Mouse (Mus musculus) left cerebral cortex, postnatal 36 days (tissue): ENCODE results near the gene Olfr904. TPM values are rescaled to one million over a fixed set of nuclear protein-coding genes. Genes with fewer than 3 reads are reported as not detected.
"Not testable (repeated sequence)": the region's sequence is repeated elsewhere in the genome, so short reads cannot be mapped to it uniquely, and the experiment has no call there.

ENCODE experiments used
- DNase-seq, 2 experiments: peaks; one replicate each; pipeline ENCODE4 v3.0.0; 2021 to 2022; ENCODE audit warnings: low spot score in 2 of 2, mixed read lengths in 1 of 2
- intact Hi-C: fragments of 180-260 bp; cut with DNase I; formaldehyde crosslinking; loops from one replicate; pipeline ENCODE4 v1.15.1; 2025
- total RNA-seq, 2 experiments: library from RNA; stranded (reverse); gene quantifications; 2 replicates each; pipeline ENCODE4 v1.2.3; 2021

Olfr904 gene
- not detected for total RNA-seq

DNA sequence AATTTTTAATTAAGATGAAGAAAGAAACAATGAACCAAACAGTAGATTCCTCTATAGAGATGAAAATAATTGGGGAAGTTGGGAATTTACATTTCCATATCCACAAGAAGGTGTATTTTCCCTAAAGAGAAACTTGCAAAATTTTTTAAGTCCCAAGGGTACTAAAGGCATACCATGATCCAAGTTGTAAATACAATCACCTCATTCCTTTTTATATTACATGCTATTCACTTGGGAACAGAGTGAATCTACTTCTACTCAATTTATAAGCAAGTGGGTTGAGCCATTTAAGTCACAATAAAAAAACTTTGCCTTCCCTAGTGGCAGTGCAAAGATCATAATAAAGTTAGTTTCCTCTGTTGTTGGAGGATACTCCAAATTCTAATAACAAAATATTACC lies at the start of gene Olfr904:
Olfr904 (plus strand) TSS at position 301 of the 400 bp plus-strand sequence.
- intact Hi-C loops: no loop called here
- no peak for DNase-seq

- intact Hi-C loops, DNase-seq: not testable (repeated sequence)
Observed at GRCm38 (mm10) chr9:38413502-38413901, 49.4 kb upstream of the Olfr904 start.

DNA sequence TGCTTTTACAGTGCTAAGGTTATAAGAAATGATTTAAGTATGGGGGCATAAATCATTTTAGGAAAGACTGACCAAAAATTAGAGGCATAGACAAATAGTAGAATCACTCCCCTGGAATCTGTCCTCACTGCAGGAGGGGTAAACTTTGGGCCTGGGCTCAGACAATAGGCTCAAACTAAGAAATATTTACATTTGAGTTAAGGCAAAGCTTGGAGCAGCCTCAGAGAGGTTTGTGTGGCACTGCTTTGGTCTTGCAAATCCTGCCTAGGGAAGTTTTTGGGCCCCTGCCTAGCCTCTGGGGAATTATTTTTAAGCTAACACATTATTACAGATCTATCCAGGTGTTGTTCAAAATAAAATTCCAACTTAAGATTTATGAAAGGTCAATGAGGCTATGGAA lies 39.1 kb upstream of the Olfr904 start:
- intact Hi-C loops: no loop called here
- DNase-seq: no peak

DNA sequence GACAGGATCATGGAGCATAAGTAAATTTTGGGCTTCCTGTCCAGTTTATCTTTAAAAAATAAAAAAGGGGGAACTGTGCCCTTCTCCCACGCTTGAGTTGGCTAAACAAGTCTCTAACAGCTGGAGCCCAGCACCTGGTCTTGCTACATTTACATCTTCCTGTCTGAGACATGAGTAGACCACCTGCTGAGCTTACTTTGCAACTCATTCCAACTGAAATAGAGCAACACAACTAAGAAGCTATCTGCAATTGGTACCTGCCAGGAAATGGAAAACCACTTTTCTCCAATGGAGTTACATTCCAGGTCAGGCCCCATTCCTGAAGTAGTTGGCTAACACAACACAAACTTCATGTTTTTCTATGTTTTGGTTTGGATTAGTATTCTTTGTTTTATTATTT lies 35.9 kb upstream of the Olfr904 start:
- intact Hi-C loops: no loop called here
- DNase-seq: no peak

GRCm38 (mm10) chr9:38429155-38429554 lies 33.8 kb upstream of the Olfr904 start, which contains the start of gene Olfr901:
TSS of gene Olfr901 (plus strand) at chr9:38429455.
- intact Hi-C loops: no loop called here
- DNase-seq: no peak

DNA sequence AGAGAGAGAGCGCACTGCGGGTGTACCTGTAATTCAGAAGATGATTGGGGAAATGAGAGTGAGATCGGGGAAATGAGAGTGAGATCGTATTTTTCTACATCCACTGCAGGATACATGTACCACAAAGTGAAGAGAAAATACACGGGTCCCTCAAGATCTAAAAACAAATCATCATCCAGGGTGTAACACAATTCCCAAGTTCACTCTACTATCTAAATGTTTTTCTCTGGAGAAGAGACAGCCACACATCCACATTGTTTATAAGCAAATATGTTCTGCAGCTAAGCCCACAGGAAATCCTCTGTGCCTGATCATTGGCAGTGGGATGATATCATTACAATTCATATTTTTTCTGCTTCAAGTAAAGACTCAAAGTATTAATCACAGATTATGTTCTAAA lies 15.6 kb upstream of the Olfr904 start, which contains the start of gene Olfr902:
Olfr902 (plus strand) TSS at position 301 of the 400 bp plus-strand sequence.
- intact Hi-C loops: no loop called here
- no peak for DNase-seq

- intact Hi-C loops: no loop called here
- DNase-seq: no peak
Observed at GRCm38 (mm10) chr9:38470807-38471206, 7.9 kb downstream of the Olfr904 start, which contains the start of gene Olfr905. TSS of gene Olfr905 (plus strand) at chr9:38471107.

DNA sequence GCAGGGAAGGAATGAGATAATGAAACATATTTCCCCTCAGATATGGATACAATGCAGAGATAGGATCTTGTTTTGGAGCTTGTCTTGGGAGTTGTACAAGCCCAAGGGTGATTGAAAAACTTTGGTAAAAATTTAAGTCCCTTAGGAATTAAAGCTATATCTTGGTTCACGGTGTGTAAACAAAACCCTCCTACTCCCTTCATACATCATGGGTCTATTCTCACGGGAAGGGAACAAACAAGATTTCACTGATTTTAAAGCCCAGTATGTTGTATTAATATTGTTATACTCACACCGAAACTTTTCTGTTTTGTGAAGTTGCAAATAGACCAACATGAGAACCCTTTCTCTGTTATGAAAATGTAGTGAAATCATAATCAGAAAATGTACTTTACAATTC lies 23.8 kb downstream of the Olfr904 start, which contains the start of gene Olfr906:
Olfr906 (plus strand) TSS at position 301 of the 400 bp plus-strand sequence.
- DNase-seq: no peak
- intact Hi-C loops: no loop called here

- intact Hi-C loops: no loop called here
- no peak for DNase-seq
Observed at GRCm38 (mm10) chr9:38495501-38495900, 32.6 kb downstream of the Olfr904 start, which contains the start of gene Olfr907. TSS of gene Olfr907 (plus strand) at chr9:38495801.

DNA sequence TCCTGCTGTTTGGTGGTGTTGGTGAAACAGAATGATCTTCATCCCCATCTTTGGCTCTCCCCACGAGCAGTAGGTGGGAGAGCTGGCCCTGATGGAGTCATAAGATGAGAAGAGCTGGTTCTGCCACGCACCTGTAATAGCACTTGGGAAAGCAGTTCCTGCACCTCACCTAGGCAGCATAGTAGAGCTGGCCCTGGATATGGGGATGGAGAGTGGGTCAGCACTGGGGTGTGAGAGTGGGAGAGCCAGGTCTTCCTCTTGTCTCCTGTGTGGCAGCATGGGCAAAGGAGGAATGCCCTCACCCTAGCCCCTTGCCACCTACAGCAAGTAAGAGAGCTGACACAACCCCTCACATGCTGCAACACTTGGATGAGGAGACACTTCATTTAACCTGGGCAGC lies 49.4 kb downstream of the Olfr904 start:
- intact Hi-C loops: no loop called here

More for the DNA sequence above, 49.4 kb downstream of the Olfr904 start:
- DNase-seq: no peak

Other genes with a start within 250 kb of the Olfr904 start
- gene Olfr894, start 245.1 kb upstream of the Olfr904 start, total RNA-seq: not detected
- gene Olfr143, start 210.4 kb upstream of the Olfr904 start, total RNA-seq: not detected
- gene Olfr895, start 195.3 kb upstream of the Olfr904 start, total RNA-seq: not detected
- not detected for gene Olfr896-ps1, start 172.0 kb upstream of the Olfr904 start, total RNA-seq
- gene Olfr25, start 134.1 kb upstream of the Olfr904 start, total RNA-seq: not detected
- not detected for gene Olfr898, start 114.7 kb upstream of the Olfr904 start, total RNA-seq
- gene Olfr250, start 96.2 kb upstream of the Olfr904 start, total RNA-seq: not detected
- gene Olfr251, start 86.1 kb upstream of the Olfr904 start, total RNA-seq: not detected
- not detected for gene Olfr147, start 61.4 kb upstream of the Olfr904 start, total RNA-seq
- not detected for gene Olfr901, start 33.7 kb upstream of the Olfr904 start, total RNA-seq
- gene Olfr902, start 15.5 kb upstream of the Olfr904 start, total RNA-seq: not detected
- not detected for gene Olfr905, start 8.0 kb downstream of the Olfr904 start, total RNA-seq
- not detected for gene Olfr906, start 23.9 kb downstream of the Olfr904 start, total RNA-seq
- not detected for gene Olfr907, start 32.7 kb downstream of the Olfr904 start, total RNA-seq
- not detected for gene Olfr911-ps1, start 58.4 kb downstream of the Olfr904 start, total RNA-seq
- not detected for gene Olfr910, start 74.7 kb downstream of the Olfr904 start, total RNA-seq
- not detected for gene Olfr912, start 117.0 kb downstream of the Olfr904 start, total RNA-seq
- not detected for gene Olfr913, start 129.6 kb downstream of the Olfr904 start, total RNA-seq
- gene Olfr914, start 142.0 kb downstream of the Olfr904 start, total RNA-seq: not detected
- gene Olfr916, start 196.7 kb downstream of the Olfr904 start, total RNA-seq: not detected
- gene Olfr917, start 202.7 kb downstream of the Olfr904 start, total RNA-seq: not detected
- not detected for gene Olfr918, start 211.5 kb downstream of the Olfr904 start, total RNA-seq
- not detected for gene Olfr919, start 240.5 kb downstream of the Olfr904 start, total RNA-seq